Mouse (Mus musculus) small intestine, adult 2 months (tissue): ENCODE results near the gene Clca3b. TPM values are rescaled to one million over a fixed set of nuclear protein-coding genes. Genes with fewer than 3 reads are reported as not detected.
A peak's percentile ranks its signal among the peaks of the same experiment; 100 is the strongest.
"Not testable (repeated sequence)": the region's sequence is repeated elsewhere in the genome, so short reads cannot be mapped to it uniquely, and the experiment has no call there.

Experiments
- H3K27ac ChIP-seq: fragments of 200-500 bp; 2 replicates; pipeline ENCODE4 v1.5.1; 2012; ENCODE audit warnings: low read depth, low read length, control low read depth, inconsistent platforms; ENCODE audit not compliant: insufficient read depth
- H3K27me3 ChIP-seq: fragments of 200-500 bp; 2 replicates; pipeline ENCODE4 v1.6.1; 2012; ENCODE audit warnings: mild to moderate bottlenecking, moderate library complexity, low read length, inconsistent platforms; ENCODE audit not compliant: control insufficient read depth, insufficient read depth
- H3K36me3 ChIP-seq: fragments of 200-500 bp; 2 replicates; pipeline ENCODE4 v1.6.1; 2012; ENCODE audit warnings: mild to moderate bottlenecking, low read length, control low read depth, inconsistent platforms; ENCODE audit not compliant: control insufficient read depth, insufficient read depth
- H3K4me1 ChIP-seq: fragments of 200-500 bp; 2 replicates; pipeline ENCODE4 v1.6.1; 2012; ENCODE audit warnings: low read length, inconsistent platforms, mixed read lengths; ENCODE audit not compliant: control insufficient read depth, insufficient read depth, insufficient read length
- H3K4me3 ChIP-seq: fragments of 200-500 bp; 2 replicates; pipeline ENCODE4 v1.5.1; 2012; ENCODE audit warnings: low read depth, mild to moderate bottlenecking, control low read depth, inconsistent platforms, low read length, moderate library complexity
- CTCF ChIP-seq: fragments of 200-500 bp; IDR thresholded peaks from 2 replicates; pipeline ENCODE4 v1.5.1; 2012; ENCODE audit warnings: low read depth, mild to moderate bottlenecking, control low read depth, inconsistent platforms, low read length, moderate library complexity, mixed read lengths; ENCODE audit not compliant: insufficient replicate concordance, insufficient read length; ENCODE audit errors: extremely low read depth
- POLR2A ChIP-seq: fragments of 200-500 bp; IDR thresholded peaks from 2 replicates; pipeline ENCODE4 v1.6.1; 2012; ENCODE audit warnings: low read depth, mild to moderate bottlenecking, control low read depth, inconsistent platforms, low read length, moderate library complexity
- WGBS: fragments of 180-500 bp; shearing (Covaris S2); methylation state at CpG from one replicate; pipeline ENCODE4 v1.1.7; 2018; 5-methylcytosine and 5-hydroxymethylcytosine counted together
- polyA plus RNA-seq: library from polyadenylated mRNA; depleted of rRNA; stranded (reverse); fragments of >200 nt; gene quantifications from 2 replicates; pipeline ENCODE4 v1.2.3, GENCODE M21; 2012

Clca3b gene
- polyA plus RNA-seq, 1 experiment: 44.3 TPM

GRCm38 (mm10) chr3:144825151-144825550, 24.0 kb downstream of the Clca3b start:
- TF ChIP-seq CTCF: peak; percentile 81; the same call in 1 of the 2 replicates
- TF ChIP-seq POLR2A: no peak
- 15% methylated on average over 10 of the region's 10 CpGs for WGBS
- H3K27ac ChIP-seq: no peak overlapping the region

GRCm38 (mm10) chr3:144823331-144823730, 25.8 kb downstream of the Clca3b start:
- Histone ChIP-seq H3K36me3 (peaks cover 4% of the 10 kb centered on the region), H3K27me3 (no peaks in the 10 kb centered on the region), H3K27ac (no peak overlapping the region), H3K4me3 (no peak overlapping the region), H3K4me1 (0 out of 2 replicates have a peak, but pooled peaks cover 4% of the 10 kb centered on the region)
- WGBS: 78% methylated on average over 5 of the region's 5 CpGs
- TF ChIP-seq CTCF (no peak), POLR2A (no peak)

More at GRCm38 (mm10) chr3:144825151-144825550, 24.0 kb downstream of the Clca3b start:
- Histone ChIP-seq H3K4me3 (no peak overlapping the region), H3K27me3 (no peaks in the 10 kb centered on the region), H3K4me1 (0 out of 2 replicates have a peak, but pooled peaks cover 2% of the 10 kb centered on the region), H3K36me3 (peaks cover 4% of the 10 kb centered on the region)

GRCm38 (mm10) chr3:144820632-144821031, 28.5 kb downstream of the Clca3b start:
- Histone ChIP-seq H3K36me3 (peaks cover 5% of the 10 kb centered on the region; the same call in 1 of the 2 replicates), H3K27ac (no peak overlapping the region), H3K4me3 (no peak overlapping the region), H3K27me3 (no peaks in the 10 kb centered on the region), H3K4me1 (0 out of 2 replicates have a peak, but pooled peaks cover 4% of the 10 kb centered on the region)
- no peak for TF ChIP-seq POLR2A
- TF ChIP-seq CTCF: no peak
- WGBS: 14% methylated on average over 1 of the region's 1 CpGs

- H3K27me3 ChIP-seq, H3K36me3 ChIP-seq, H3K4me1 ChIP-seq: not testable (repeated sequence)
- WGBS: 21% methylated on average over 6 of the region's 6 CpGs
- H3K4me3 ChIP-seq: peak within 1 kb of the TSS; percentile 35; the same call in 1 of the 2 replicates
- peak within 1 kb of the TSS; percentile 5; the same call in 1 of the 2 replicates for H3K27ac ChIP-seq
Measured at GRCm38 (mm10) chr3:144819219-144819618, 29.9 kb downstream of the Clca3b start, which contains the start of gene Clca3a2. Gene Clca3a2 (minus strand): TSS chr3:144819494.

- H3K4me1 ChIP-seq, H3K36me3 ChIP-seq, H3K27me3 ChIP-seq, H3K27ac ChIP-seq, H3K4me3 ChIP-seq: not testable (repeated sequence)
- WGBS: 90% methylated on average over 6 of the region's 6 CpGs
Measured at GRCm38 (mm10) chr3:144813336-144813735, 35.8 kb downstream of the Clca3b start.

- no peak overlapping the region for H3K4me3 ChIP-seq
- H3K36me3 ChIP-seq: peaks cover 7% of the 10 kb centered on the region; the same call in 1 of the 2 replicates
- H3K27ac ChIP-seq: no peak overlapping the region
- WGBS: 44% methylated on average over 3 of the region's 3 CpGs
- H3K4me1 ChIP-seq: no peaks in the 10 kb centered on the region
- no peaks in the 10 kb centered on the region for H3K27me3 ChIP-seq
- TF ChIP-seq POLR2A: no peak
- peak; percentile 47; the same call in 1 of the 2 replicates for TF ChIP-seq CTCF
Measured at GRCm38 (mm10) chr3:144811821-144812220, 37.3 kb downstream of the Clca3b start.

GRCm38 (mm10) chr3:144808153-144808925, 40.8 kb downstream of the Clca3b start:
- not testable (repeated sequence) for H3K4me1 ChIP-seq, H3K36me3 ChIP-seq, H3K4me3 ChIP-seq, H3K27me3 ChIP-seq, H3K27ac ChIP-seq
- 79% methylated on average over 16 of the region's 17 CpGs for WGBS

- not testable (repeated sequence) for H3K4me3 ChIP-seq, H3K27me3 ChIP-seq, H3K36me3 ChIP-seq, H3K27ac ChIP-seq, H3K4me1 ChIP-seq
- WGBS: 85% methylated on average over 2 of the region's 2 CpGs
Measured at GRCm38 (mm10) chr3:144806626-144807025, 42.5 kb downstream of the Clca3b start.
